Mouse (Mus musculus) thymus, postnatal 4 days (tissue): Measurements from ENCODE around the gene Immp1l.

ENCODE experiments used
- DNase-seq: peaks from one replicate; pipeline ENCODE4 v3.0.0; 2021

Gene Immp1l

DNA sequence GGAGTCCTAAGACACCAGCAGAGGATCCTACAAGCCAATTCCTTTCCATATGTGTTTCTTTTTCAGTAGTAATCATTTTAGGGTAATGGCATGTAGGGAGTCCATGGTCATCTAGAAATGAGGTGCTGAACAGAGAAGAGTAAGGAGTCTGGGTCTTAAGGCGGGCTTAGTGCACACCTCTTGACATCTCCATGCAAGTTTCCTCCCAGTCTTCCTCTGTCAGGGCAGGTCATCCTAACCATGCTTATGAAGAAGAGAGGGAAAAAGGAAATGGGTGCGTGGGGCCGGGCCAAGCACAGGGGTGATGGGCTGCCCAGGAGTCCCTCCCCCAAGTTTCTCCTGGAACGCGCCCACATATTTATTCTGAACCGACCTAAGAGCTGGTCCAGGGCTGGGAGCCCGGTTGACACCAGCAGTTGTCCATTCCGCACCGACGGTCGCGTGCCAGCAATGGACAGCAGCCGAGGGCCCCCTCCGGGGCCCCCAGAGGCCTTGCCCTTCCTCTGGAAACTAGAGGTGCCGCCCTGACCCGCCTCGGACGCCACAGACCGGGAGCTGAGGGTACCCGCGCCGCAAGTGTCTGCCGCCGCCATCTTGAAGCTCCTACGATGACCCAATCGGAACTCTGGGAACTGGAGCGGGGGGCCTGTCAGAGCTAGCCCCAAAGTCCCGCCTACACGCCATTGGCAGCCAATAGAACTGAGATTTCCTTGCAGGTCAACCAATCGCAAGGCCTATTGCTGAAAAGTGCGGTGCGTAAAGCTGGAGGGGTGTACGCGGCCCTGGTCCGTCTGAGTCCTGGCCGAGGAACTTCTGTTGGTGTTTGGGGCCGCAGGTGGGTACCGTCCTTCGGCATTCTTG is at the start of gene Immp1l, which contains the start of gene Elp4:
TSS of gene Immp1l (plus strand) at position 743 of the 861 bp plus-strand sequence.
TSS of gene Elp4 (minus strand) at position 669 of the 861 bp plus-strand sequence.
- peak; percentile 95 for DNase-seq

DNA sequence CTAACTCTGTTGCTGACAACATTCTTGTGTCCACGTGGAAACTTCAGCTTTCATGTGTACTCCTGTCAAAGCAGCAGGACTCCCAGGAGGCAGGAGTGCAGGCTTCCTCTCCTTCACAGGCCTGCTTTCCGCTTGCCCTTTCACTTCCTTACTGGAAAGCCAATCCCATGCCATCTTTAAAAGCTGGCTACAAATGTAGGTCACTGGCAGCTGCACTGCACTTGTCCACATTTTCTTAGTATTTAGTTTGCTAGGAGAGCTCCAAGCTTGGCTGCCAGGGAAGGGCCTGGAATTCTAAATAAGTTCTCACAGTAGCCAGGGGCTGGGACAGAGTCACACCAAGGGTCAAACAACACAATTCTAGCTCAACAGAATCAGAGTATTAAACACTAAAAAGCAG is 49.7 kb upstream of the Immp1l start:
- no peak for DNase-seq

DNA sequence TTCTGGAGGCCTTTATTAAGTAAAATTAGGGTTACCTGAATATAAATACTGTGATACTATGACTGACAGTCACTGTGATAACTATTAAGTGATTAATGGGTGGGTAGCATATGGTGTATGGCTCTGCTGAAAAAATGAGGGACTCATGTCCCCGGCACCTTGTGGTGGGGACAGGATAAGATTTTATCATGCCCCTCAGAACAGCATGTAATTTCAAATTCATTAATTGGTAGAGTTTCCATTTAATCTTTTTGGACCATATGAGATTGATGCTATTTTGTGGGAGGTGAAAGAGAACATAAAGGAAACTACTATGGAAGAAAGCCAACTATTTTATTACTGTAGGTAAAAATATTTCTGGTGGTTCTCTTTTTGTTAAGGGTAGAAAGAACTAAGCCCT is 31.0 kb upstream of the Immp1l start:
- DNase-seq = no peak

DNA sequence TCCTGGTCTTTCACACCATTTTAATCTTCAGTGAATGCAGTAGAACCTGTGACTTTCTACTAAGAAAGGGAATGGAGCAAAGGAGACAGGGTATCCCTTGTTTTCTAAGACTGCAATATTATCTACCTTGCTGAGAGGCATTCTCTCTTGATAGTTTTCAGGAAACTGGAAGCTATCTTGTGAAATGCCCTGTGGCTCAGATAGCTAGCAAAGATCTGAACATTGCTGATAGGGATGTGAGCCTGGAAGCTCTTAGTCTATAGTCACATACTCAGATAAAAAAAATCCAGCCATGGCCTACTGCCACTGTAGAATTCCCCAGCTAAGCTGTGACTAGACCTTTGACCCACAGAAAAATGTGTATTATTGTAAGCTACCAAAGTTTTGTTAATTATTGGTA is 13.6 kb upstream of the Immp1l start:
- DNase-seq = no peak

DNA sequence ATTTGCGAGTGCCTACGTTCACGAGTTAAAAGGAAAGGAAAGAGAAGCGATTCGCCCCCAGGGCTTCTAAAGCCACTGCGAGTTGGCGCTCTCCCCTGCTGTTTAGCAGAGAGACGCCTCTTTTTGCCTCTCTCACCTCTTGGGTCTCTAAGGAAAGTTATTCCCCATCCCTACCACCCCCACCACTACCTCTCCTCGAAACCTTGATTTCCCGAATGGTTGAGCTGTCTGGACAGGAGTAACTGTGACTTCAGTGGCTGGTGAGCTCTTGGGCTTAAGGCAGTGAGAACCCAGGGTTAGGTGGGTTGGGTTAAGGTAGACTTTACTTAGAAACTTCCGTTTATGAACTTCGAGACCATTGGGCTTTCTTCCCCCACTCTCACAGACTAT is 314 bp downstream of the Immp1l start:
- no peak for DNase-seq

DNA sequence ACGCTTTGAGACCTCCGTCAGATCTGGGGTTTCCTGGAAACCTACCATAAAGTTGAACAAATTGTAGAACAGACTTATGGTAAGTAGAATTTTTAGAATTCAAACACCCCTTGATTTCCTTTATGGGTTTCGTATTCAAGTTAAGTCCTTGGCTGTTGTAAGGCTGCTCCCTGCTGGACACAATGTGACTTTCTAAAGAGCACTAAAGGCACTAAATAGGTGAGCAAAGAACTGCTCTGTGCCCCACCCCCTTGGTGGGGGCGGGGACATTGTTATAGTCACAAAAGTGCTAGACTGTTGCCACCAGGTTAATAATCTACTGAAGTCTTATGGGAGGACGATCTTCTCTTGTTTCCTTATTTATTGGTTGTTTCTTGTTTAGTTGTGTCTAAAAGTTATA is 3.9 kb downstream of the Immp1l start:
- DNase-seq = peak; percentile 31

DNA sequence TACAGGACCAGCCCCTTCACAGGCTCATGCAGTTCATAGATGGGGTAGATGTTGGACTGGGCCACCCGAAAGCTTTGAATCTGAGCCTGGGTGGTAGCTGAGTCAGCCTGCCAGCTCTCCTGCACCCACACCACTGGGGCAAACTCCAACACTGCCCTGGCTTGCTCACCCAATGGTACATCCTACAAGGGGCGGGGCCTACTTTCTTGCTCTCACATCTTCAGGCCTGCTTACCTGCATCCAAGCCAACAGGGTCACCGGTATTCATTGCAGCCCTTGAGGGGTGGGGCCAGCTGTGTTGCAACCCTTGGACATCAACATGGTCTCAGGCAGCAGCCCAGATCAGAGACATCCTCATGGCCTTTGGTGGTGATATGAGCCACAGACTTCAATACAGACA is 6.2 kb downstream of the Immp1l start:
- DNase-seq = no peak

DNA sequence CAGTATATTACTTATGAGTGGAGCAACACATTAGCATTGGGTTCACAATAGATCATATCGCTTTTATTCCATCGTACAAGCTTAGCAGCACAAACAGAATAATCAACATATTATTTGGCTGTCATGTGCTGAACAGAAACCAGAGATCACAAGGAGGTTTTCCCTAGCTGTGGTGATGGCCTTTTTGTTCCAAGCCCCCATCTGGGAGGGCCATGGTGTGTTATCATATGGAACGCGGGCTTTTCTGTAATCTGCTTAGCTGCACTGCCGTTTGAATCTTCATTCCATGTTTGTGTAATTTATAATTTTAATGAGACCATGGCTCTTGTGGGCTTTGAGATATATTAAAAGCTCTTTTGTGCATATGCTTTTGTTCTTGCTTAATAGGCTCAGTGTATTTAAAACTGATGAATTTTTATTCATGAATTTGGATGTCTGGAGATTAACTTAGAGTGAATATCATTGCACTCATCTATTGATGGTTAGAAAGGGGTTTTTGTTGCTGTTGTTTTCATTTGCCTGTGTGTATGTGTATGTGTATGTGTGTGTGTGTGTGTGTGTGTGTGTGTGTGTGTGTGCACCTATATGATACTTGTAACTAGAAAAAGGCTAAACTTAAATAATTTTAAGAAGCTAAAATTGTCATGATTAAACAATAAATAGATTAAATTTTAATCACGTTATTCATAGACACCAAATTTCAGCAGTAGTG is 9.4 kb downstream of the Immp1l start:
- DNase-seq = no peak

DNA sequence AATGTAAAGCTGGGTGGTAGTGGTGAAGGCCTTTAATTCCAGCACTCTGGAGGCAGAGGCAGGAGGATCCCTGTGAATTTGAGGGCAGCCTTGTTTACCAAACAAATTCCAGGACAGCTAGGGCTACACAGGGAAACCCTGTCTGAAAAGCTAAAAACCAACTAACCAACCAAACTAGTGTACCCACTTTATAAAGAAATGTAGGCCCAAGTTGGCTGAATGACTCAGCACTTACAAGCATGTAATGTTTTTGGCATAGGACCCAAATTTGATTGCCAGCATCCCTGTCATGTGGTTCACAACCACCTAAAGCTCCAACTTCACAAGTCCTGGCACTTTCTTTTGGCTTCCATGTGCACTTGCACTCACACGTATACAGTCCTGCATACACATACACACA is 12.2 kb downstream of the Immp1l start:
- DNase-seq = no peak

DNA sequence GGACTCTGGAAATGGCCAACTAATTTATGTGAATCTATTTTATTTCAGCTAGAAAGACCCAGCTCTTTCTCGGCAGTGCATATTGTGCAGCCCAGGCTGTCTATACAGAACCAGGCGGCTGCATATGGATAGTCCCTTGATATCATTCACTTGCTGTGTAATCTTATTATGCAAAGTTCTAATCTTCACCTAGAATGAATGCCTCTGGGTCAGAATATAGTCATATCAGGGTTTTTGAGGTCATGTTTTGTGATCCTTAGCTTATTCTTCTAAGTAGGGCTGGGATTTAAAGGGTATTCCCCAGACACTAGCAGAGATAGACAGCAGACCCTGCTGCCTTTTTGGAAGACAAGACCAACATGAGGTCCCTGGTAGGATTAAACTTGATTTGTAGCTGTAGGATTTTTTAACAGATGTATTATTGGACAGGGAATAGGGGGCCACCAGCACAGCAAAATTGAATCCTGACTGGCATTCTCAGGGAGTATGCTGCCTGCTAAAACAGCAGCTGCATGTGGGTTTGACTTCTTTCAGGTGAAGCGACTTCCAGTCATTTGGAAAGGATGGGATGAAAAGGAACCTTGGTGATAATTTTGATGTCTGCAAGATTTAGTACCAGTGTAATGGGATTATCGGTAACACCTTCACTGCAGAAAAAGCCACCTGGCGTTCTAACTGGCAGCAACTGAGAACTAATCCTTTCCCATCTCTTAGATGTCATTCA is 13.3 kb downstream of the Immp1l start:
- no peak for DNase-seq

DNA sequence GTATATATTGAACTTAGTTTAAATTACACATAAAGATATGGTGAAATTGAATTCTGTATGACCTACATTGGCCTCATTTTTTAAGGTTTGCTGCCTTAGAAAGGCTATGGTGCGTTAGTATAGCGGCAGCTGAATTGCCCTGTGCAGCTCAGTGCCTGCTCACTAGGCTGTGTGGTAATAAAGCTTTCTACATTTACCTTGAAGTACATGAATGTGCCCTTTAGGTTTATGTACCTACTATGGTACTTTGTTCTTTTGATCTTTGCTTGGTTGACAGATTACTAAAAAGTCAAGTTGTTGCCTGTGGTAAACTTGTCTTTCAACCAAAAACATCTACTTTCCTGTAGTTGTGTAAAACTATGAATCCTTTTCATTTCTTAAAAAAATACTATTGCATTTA is 45.7 kb downstream of the Immp1l start:
- DNase-seq = no peak

DNA sequence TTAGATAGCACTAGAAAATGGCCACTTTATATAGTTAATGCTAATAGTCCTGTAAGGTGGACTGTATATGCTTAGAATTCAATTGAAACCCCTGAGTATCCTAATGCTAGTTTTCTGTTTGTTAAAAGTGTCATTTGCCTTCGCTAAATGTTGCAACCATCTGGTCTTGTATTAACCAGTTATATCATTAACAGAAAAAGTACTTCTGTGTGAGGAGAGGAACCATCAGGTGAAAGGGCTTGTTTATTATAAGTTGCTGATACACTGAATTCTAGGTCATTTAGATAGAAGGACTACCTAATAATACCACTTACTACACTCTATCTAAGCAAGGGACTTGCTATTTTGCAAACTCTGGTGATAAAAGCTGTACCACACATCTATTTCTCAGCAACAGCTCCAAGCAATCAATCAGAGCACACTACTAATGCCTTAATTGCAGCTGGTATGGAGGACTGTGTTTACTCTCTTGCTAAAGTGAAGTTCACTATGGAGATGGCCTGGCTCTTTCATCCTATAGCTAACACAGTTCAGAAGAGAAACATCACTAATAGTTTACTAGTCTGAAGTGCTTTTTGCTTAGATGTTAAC is 47.0 kb downstream of the Immp1l start:
- no peak for DNase-seq

DNA sequence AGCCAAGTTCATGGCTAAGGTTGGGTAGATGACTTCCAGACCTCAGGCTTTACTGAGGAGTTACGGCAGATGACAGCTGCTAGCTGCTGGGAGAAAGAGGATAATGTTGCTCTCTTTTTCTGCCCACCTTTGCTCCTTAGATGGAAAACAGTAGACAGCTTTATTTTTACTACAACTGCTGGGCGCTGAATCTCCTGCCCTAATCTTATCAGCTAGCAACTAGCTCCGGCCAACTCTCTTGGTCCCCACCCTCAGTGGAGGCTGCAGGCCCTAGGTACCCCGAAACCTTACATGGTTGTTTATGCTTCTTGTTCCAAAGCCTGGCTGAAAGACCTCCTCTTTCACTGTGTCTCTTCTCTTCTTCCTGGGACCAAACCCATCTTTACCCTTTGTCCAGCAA is 49.4 kb downstream of the Immp1l start:
- DNase-seq = no peak

DNA sequence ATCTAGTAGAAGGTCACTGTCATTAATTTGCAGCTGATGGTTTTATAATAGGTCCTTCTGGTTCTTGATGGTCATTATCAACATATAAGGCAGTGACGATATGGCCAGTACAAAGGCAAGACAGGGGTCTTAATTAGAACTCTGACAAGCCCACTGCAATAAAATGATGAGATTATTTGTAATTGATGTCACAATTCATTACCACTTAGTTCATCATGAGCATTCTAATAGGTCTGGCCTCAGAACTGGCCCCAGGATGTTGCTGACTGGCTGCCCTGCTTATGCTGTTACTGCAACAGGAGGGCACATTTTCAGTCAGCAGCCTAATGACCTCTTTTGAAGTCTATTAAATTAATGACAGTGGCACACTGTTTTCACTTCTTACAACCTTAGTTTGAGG is 59.0 kb downstream of the Immp1l start:
- no peak for DNase-seq

DNA sequence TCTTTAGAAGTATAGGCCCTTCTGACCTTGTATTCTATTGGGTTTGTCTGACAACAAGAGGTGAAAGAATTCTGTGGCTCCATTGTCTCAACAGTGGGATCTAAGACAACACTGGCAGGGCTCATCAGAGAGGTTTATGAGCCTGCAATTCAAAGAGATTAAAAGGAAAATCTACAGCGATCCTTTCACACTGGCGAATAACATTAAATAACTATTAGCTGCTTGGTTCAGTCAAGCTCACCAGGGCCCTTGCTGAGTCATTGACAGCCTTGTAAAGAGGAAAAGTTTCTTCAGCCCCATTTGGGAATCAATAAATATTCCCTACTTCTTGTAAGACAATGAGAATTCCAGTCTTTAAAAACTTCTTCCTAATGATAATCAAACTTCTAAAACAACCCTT is 69.5 kb downstream of the Immp1l start:
- no peak for DNase-seq

DNA sequence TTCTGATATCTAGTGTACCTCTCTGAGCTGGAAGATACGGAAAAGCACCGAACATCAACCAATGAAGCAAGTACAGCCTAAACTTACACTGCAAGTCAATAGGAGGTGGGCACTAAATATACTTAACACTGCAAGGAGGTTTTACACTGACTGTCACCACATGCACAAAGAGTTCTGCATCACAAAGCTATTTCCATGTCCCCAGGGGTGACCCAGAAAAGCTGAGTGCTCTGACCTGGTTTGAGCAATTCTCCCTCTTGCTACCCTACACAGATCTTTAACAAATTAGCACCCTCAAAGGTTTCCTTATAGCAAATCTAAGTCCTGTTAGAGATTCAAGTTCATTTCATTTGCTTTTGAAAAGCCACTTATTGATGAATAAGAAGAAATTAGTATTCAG is 73.6 kb downstream of the Immp1l start:
- no peak for DNase-seq

DNA sequence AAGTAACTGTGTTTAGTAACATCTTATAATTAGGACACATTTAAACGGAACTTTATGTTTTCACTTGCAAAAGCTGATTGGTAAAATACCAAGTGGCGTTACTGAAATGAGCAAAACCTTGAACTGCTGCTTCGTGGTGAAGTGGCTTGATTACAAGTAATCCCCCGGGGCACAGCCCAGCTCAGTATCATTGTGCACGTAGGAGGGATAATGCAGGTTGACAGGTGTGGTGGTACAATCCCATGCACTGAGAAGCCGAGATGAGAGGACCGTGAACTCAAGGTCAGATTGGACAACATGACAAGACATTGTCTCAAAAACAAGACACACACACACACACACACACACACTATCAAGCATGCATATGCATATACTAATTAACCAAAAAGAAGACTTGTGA is 80.8 kb downstream of the Immp1l start:
- no peak for DNase-seq

DNA sequence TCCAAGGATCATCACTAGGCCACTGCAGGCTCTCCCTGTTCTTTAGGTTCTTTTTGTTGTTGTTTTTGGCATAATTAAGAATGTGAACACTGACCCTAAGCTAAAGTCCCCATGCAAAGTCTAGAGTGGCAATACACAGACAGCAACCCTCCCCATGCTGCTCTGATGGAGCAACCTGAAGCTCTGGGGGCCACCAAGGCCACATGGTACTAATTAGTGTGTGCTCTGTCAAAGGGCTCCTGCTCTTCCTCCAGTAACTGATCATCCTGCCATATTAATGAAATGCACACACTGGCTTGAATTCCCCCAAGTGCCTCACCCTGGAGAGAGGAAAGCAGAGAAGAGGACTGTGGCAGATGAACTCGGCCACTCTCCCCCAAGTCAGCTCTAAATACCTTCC is 82.7 kb downstream of the Immp1l start:
- no peak for DNase-seq

DNA sequence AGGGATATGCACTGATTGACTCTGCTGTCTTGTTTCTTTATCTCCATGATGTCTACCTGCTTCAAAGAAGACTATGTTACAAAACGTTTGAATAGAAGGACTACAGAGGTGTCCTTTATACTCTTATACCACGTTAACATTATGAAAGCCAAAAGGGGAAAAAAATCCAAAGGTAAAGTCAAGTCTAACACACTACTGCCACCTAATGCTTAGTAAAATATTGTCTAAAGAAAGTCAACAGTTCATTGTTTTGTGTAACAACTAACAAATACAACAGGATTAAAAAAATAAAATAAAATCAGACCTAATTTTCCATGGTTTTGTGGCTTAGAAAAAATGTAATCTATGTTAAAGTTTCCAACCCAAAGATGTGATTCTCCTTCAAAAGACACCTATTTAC is 83.6 kb downstream of the Immp1l start:
- no peak for DNase-seq

DNA sequence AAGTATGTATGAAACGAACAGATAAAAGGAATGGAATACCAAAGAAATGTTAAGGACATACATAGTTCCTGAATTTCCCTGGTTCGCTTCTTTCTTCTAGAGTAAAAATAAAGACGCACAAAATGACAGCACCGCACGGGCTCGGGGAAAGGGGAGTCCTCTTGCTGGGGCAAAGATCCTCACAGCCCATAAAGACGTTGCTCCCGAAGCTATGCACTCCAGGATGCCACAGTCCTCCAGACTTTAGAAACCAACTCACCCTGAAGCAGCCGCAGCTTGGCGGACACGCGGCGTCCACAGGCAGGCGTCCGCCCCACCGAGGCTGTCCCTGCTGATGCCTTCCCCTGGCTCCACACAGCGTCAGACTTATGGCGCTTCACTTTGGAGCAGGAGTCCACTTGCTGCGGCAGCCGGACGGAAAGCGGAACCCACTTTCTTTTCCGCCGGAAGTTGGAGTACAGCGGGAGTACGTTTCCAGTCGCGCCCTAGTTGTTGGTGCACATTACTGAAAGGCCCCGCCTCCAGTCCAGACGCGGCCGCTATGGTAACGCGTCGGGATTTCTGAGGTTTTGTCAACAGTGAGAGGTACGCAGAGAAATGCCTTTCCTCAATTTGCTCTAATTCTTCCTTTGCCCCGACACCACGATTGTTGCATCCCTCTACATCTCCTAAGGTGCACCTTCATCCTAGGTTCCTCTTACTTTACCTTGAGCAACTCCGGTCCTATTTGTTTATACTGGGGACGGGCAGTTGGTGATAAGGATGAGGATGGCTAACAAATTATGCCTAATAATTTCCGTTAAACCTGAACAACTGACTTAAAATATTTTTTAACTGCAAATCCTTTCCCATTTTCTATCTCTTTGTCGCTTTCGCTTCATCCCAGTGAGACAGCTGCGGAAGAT is 98.6 kb downstream of the Immp1l start, which contains the start of gene Dnajc24:
TSS of gene Dnajc24 (minus strand) at position 715 of the 905 bp plus-strand sequence.
- peak; percentile 89 for DNase-seq

DNA sequence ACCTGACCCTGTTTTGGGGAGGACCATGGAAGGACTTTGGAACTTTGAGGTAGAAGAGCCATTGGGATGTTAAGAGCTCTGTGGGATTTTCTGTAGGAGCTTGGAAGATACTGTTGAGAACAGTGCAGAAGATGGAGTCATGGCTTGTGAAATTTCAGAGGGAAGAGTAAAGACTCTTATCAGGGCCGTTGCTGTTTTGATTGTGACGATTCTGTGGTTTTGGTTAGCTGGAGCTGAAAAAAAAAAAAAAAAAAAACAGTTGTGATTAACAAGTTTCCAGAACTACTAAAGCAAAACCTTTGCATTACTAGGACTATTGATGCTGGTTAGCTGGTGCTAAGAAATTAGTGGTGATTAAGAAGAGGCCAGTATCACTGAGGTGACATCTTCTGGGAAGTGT is 104.0 kb downstream of the Immp1l start:
- no peak for DNase-seq
